Mouse (Mus musculus): ENCODE measurements around the gene Gm28576. TPM values are rescaled to one million over a fixed set of nuclear protein-coding genes. Genes with fewer than 3 reads are reported as not detected.
"Not testable (repeated sequence)": the region's sequence is repeated elsewhere in the genome, so short reads cannot be mapped to it uniquely, and the experiment has no call there.

Gene Gm28576
- not detected in 2 replicates for polyA plus RNA-seq (2015; fragmentation: Nextera tagmentation; extraction: Ambion mirVana)

DNA sequence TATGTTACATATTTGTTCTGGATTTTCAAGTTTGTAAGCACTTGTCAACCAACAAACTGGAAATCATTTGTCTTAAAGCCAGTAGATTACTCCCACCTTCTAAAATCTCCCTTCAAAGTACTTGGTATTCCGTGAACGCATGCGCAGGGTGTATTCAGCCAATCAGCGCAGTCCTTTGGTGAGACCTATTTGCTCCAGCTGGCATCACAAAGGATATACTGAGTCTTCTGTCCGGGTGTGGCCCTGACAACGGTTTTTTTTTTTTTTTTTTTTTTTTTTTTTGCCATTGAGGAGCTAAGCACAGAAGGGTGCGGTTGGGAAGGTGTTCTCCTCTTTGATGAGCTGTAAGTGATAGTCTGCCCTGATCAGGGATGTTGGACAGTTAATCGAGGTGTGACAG lies at the start of gene Gm28576:
Gm28576 (plus strand) TSS at position 301 of the 400 bp plus-strand sequence.
- not testable (repeated sequence) for H3K27me3 ChIP-seq (ENCODE audit: control insufficient read depth, insufficient read depth, low read length); H3K4me2 ChIP-seq (ENCODE audit: low read depth, low read length); H3K4me3 ChIP-seq (ENCODE audit: low read length); H3K9me3 ChIP-seq (replicated peaks; ENCODE audit: control insufficient read depth, low read length); H3K9ac ChIP-seq (ENCODE audit: low read length); H3K4me1 ChIP-seq (ENCODE audit: control insufficient read depth, insufficient read depth, low read length); H3K36me3 ChIP-seq (ENCODE audit: control insufficient read depth, insufficient read depth); H3K27ac ChIP-seq (ENCODE audit: low read length); ATAC-seq (replicated peaks; ENCODE audit: extremely low read depth, insufficient read depth, low FRiP score)
- no CpG with 5 or more reads among the region's 8 CpGs for WGBS

Other genes with a start within 250 kb of the Gm28576 start
- gene Gm20826, start 84.5 kb upstream of the Gm28576 start, polyA plus RNA-seq (2015; fragmentation: Nextera tagmentation; extraction: Ambion mirVana) = not detected in 2 replicates

Data from heart, embryonic 16.5 days (tissue).